Mouse (Mus musculus) gastrocnemius, postnatal 36 days (tissue): Measurements from ENCODE around the gene Kremen2. TPM values are rescaled to one million over a fixed set of nuclear protein-coding genes. Genes with fewer than 3 reads are reported as not detected.
"Not testable (repeated sequence)": the region's sequence is repeated elsewhere in the genome, so short reads cannot be mapped to it uniquely, and the experiment has no call there.

ENCODE experiments used
- DNase-seq, 2 experiments: peaks; one replicate each; pipeline ENCODE4 v3.0.0; 2022
- intact Hi-C: fragments of 180-260 bp; cut with DNase I; formaldehyde crosslinking; loops from one replicate; pipeline ENCODE4 v1.15.1; 2025
- long read RNA-seq, 2 experiments: library from polyadenylated mRNA; stranded (forward); transcript quantifications; one replicate each; pipeline ENCODE4 v2.0.0; 2021
- total RNA-seq, 2 experiments: library from RNA; stranded (reverse); gene quantifications; 2 replicates each; pipeline ENCODE4 v1.2.3; 2021

The Kremen2 gene
- not detected for total RNA-seq
- long read RNA-seq, experiment 1: 0 reads
- long read RNA-seq, experiment 2: 0 reads

GRCm38 (mm10) chr17:23745301-23746251 is at the start of gene Kremen2:
Gene Kremen2 (minus strand): TSS chr17:23745833.
- intact Hi-C loops: no loop called here
- no peak for DNase-seq

- intact Hi-C loops: loop anchor here (5.0 kb wide), 2 partner anchors 37 to 53 kb away; partner anchors contain the start of gene Paqr4
- DNase-seq: no peak
Measured at GRCm38 (mm10) chr17:23795323-23795722, 49.7 kb upstream of the Kremen2 start.

- no peak for DNase-seq
- intact Hi-C loops: no loop called here
Measured at GRCm38 (mm10) chr17:23791079-23791357, 45.4 kb upstream of the Kremen2 start.

- peak; percentile 43 to 45 for DNase-seq
- intact Hi-C loops: no loop called here
Measured at GRCm38 (mm10) chr17:23790269-23791078, 44.8 kb upstream of the Kremen2 start, which contains the start of gene Srrm2. Gene Srrm2 (plus strand): TSS chr17:23790532.

GRCm38 (mm10) chr17:23789749-23790268 is 44.2 kb upstream of the Kremen2 start:
- DNase-seq: no peak
- intact Hi-C loops: no loop called here

GRCm38 (mm10) chr17:23788973-23789372 is 43.3 kb upstream of the Kremen2 start:
- intact Hi-C loops: no loop called here

GRCm38 (mm10) chr17:23786510-23786931 is 40.9 kb upstream of the Kremen2 start:
- no peak for DNase-seq
- intact Hi-C loops: no loop called here

More at GRCm38 (mm10) chr17:23788973-23789372, 43.3 kb upstream of the Kremen2 start:
- no peak for DNase-seq

- DNase-seq: peak; percentile 34 to 39
- intact Hi-C loops: no loop called here
Measured at GRCm38 (mm10) chr17:23785561-23786471, 40.2 kb upstream of the Kremen2 start, which contains the start of gene Flywch2. Gene Flywch2 (minus strand): TSS chr17:23786081.

GRCm38 (mm10) chr17:23783352-23783751 is 37.7 kb upstream of the Kremen2 start:
- intact Hi-C loops: no loop called here
- DNase-seq: no peak

- no peak for DNase-seq
- intact Hi-C loops: no loop called here
Measured at GRCm38 (mm10) chr17:23778447-23778846, 32.8 kb upstream of the Kremen2 start.

- no peak for DNase-seq
- intact Hi-C loops: no loop called here
Measured at GRCm38 (mm10) chr17:23777141-23777540, 31.5 kb upstream of the Kremen2 start.

- intact Hi-C loops: no loop called here
Measured at GRCm38 (mm10) chr17:23776216-23776615, 30.6 kb upstream of the Kremen2 start.

GRCm38 (mm10) chr17:23774090-23774489 is 28.5 kb upstream of the Kremen2 start:
- intact Hi-C loops: loop anchor here (2.0 to 5.0 kb wide), 2 partner anchors 69 to 188 kb away; partner anchors contain the start of gene Prss32

More at GRCm38 (mm10) chr17:23776216-23776615, 30.6 kb upstream of the Kremen2 start:
- no peak for DNase-seq

GRCm38 (mm10) chr17:23773676-23774075 is 28.0 kb upstream of the Kremen2 start:
- no peak for DNase-seq
- intact Hi-C loops: loop anchor here (2.0 to 5.0 kb wide), 2 partner anchors 69 to 189 kb away; partner anchors contain the start of gene Prss32

More at GRCm38 (mm10) chr17:23774090-23774489, 28.5 kb upstream of the Kremen2 start:
- DNase-seq: peak; percentile 71 to 79

- not testable (repeated sequence) for DNase-seq
- intact Hi-C loops: loop anchor here (5.0 kb wide), 1 partner anchor 190 kb away; no protein-coding TSS in a partner anchor
Measured at GRCm38 (mm10) chr17:23772219-23772556, 26.6 kb upstream of the Kremen2 start.

GRCm38 (mm10) chr17:23771284-23772218 is 25.9 kb upstream of the Kremen2 start, which contains the start of gene Flywch1:
Gene Flywch1 (minus strand): TSS chr17:23771602.
- intact Hi-C loops: loop anchor here (5.0 kb wide), 1 partner anchor 191 kb away; no protein-coding TSS in a partner anchor
- DNase-seq: peak; percentile 96

- intact Hi-C loops: loop anchor here (5.0 kb wide), 1 partner anchor 191 kb away; no protein-coding TSS in a partner anchor
- no peak for DNase-seq
Measured at GRCm38 (mm10) chr17:23770896-23771283, 25.3 kb upstream of the Kremen2 start.

- no peak for DNase-seq
- intact Hi-C loops: loop anchor here (5.0 kb wide), 1 partner anchor 192 kb away; no protein-coding TSS in a partner anchor
Measured at GRCm38 (mm10) chr17:23770493-23770892, 24.9 kb upstream of the Kremen2 start.
